Mouse (Mus musculus) lung, adult 2 months (tissue): ENCODE measurements around the gene Cenpe. TPM values are rescaled to one million over a fixed set of nuclear protein-coding genes. Genes with fewer than 3 reads are reported as not detected.
"Not testable (repeated sequence)": the region's sequence is repeated elsewhere in the genome, so short reads cannot be mapped to it uniquely, and the experiment has no call there.

ENCODE experiments used
- DNase-seq: peaks from one replicate; pipeline ENCODE4 v3.0.0; 2022
- H3K4me1 ChIP-seq: fragments of 200-500 bp; 2 replicates; pipeline ENCODE4 v1.6.1; 2011; ENCODE audit warnings: low read length; ENCODE audit not compliant: control insufficient read depth, insufficient read depth
- H3K4me3 ChIP-seq: fragments of 200-500 bp; replicated peaks from 2 replicates; pipeline ENCODE3; 2011; ENCODE audit warnings: low read depth, mild to moderate bottlenecking, control low read depth, low read length; ENCODE audit errors: extremely low read depth
- CTCF ChIP-seq: fragments of 200-500 bp; IDR thresholded peaks from 2 replicates; pipeline ENCODE4 v1.5.1; 2011; ENCODE audit warnings: mild to moderate bottlenecking, low read length, control low read depth; ENCODE audit not compliant: insufficient read depth
- POLR2A ChIP-seq: fragments of 200-500 bp; IDR thresholded peaks from 2 replicates; pipeline ENCODE4 v1.6.1; 2011; ENCODE audit warnings: low read depth, mild to moderate bottlenecking, control low read depth, low read length, borderline replicate concordance; ENCODE audit errors: extremely low read depth
- WGBS: fragments of 180-500 bp; shearing (Covaris S2); methylation state at CpG from one replicate; pipeline ENCODE4 v1.1.7; 2018; 5-methylcytosine and 5-hydroxymethylcytosine counted together
- polyA plus RNA-seq: library from polyadenylated mRNA; depleted of rRNA; stranded (reverse); fragments of >200 nt; gene quantifications from 2 replicates; pipeline ENCODE4 v1.2.3, GENCODE M21; 2012; rRNA removed

The Cenpe gene
- 0.07 and 0.31 TPM in 2 replicates for polyA plus RNA-seq

GRCm38 (mm10) chr3:135211805-135212657, at the start of gene Cenpe:
Gene Cenpe, plus strand, starts transcription at chr3:135212537.
- DNase-seq, result peak; percentile 86
- 1% methylated on average over 29 of the region's 29 CpGs for WGBS
- Histone ChIP-seq H3K4me1 (no peaks in the 10 kb centered on the region), H3K4me3 (peak within 1 kb of the TSS; percentile 70)
- TF ChIP-seq POLR2A, result no peak
- no peak for TF ChIP-seq CTCF

DNA sequence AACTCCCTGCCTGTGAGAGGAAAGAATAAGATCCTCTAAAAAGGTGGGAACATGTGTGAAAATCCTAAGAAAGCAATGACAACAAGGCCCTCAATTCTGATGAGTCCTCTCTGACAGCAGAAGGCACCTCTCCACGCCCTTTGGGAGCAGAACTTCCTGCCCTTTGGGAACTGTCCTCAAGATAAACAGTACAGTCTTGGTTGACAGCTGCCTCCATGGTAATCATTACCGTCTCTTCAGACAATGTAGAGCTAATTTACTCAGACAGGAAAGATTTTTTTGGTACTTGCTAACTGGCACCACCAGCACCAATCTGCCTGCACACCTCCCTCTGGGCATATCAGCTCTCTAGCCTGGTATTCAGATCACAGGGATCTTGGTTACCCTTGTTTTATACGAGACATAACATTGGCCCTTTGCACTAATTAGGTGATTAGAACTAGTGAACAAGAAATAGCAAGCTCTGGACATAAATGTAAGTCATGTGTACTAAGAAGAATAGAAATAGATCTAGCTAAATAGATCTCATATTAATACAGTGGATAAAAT, 40.4 kb upstream of the Cenpe start:
- WGBS, result 43% methylated on average over 3 of the region's 3 CpGs
- no peak for TF ChIP-seq CTCF
- no peak for TF ChIP-seq POLR2A
- Histone ChIP-seq H3K4me3 (no peak overlapping the region), H3K4me1 (no peaks in the 10 kb centered on the region)
- DNase-seq, result no peak

DNA sequence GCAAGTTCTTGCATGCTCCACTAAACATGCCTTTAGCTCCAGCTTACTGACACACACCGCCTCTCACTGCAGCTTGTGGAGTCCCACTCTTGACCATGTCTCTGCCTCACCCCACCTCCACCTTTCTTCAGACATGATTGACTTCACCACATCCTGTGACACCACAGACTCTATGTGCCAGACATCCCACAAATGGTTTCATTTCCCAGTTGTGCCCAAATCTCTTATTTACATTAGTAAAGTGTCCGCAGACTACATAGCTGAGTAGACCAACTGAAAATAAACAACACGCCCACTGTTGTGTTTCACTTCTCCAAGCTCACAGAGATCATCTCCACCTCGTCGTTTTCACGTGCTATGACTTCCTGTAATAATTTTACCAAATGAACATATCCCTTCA, 20.5 kb upstream of the Cenpe start:
- TF ChIP-seq CTCF (no peak), POLR2A (no peak)
- no peak for DNase-seq

GRCm38 (mm10) chr3:135198051-135198450, 14.3 kb upstream of the Cenpe start:
- 77% methylated on average over 2 of the region's 2 CpGs for WGBS
- H3K4me3 ChIP-seq, H3K4me1 ChIP-seq, DNase-seq: not testable (repeated sequence)

More for the DNA sequence above, 20.5 kb upstream of the Cenpe start:
- Histone ChIP-seq H3K4me3 (no peak overlapping the region), H3K4me1 (no peaks in the 10 kb centered on the region)
- WGBS, result 57% methylated on average over 6 of the region's 6 CpGs

GRCm38 (mm10) chr3:135200409-135201303, 11.7 kb upstream of the Cenpe start:
- no peak overlapping the region for H3K4me3 ChIP-seq
- 66% methylated on average over 17 of the region's 17 CpGs for WGBS
- no peak for TF ChIP-seq CTCF
- TF ChIP-seq POLR2A, result no peak
- DNase-seq, result no peak
- H3K4me1 ChIP-seq, result no peaks in the 10 kb centered on the region

- DNase-seq, result no peak
- H3K4me3 ChIP-seq, result no peak overlapping the region
- peak; percentile 48 for TF ChIP-seq CTCF
- no peak for TF ChIP-seq POLR2A
- no peaks in the 10 kb centered on the region for H3K4me1 ChIP-seq
- WGBS, result 34% methylated on average over 4 of the region's 4 CpGs
These were observed 5.7 kb upstream of the Cenpe start for GRCm38 (mm10) chr3:135206621-135207020.

GRCm38 (mm10) chr3:135212658-135213350, 467 bp downstream of the Cenpe start:
- peak overlapping the region; percentile 70 for H3K4me3 ChIP-seq
- TF ChIP-seq POLR2A (no peak), CTCF (no peak)
- no peak for DNase-seq
- under 1% methylated on average over 26 of the region's 26 CpGs for WGBS
- H3K4me1 ChIP-seq, result no peaks in the 10 kb centered on the region

DNA sequence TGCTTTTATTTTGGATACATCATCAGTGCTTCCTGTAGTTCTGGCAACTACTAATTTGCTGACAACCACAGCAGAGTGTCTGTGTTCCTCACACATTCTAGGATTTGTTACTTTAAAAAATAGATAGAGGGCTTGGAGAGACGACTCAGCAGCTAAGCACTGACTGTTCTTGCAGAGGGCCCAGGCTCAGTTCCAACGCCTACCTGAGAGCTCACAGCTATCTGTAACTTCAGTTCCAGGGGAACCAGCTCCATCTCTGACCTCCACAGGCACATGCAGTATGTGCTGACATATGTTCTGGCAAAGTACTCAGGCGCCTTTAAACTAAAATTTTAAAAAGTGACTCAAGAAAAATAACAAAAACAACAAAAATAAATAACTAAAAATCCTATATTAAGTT, 19.7 kb downstream of the Cenpe start:
- 81% methylated on average over 3 of the region's 3 CpGs for WGBS
- no peak overlapping the region for H3K4me3 ChIP-seq
- no peak for DNase-seq
- TF ChIP-seq POLR2A (no peak), CTCF (no peak)
- no peaks in the 10 kb centered on the region for H3K4me1 ChIP-seq

DNA sequence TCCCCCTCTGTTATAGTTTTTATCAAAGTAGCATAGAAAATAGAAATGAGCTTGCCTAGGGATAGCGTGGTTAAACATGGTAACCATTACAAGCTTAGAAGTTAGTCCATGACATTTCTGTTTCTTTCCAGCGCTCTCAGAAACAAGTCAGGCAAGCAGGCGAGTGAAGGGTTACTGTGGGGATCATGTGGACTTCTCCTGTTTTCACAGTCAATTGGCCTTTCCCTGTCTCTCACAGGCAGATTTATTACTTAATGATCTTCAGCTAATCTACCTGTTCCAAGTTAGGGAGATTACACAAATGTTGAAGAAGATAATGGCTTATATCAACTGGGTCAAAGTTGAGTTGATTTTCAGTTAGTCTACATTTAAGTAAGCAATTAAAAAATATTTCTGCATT, 20.1 kb downstream of the Cenpe start:
- H3K4me3 ChIP-seq, result no peak overlapping the region
- DNase-seq, result no peak
- TF ChIP-seq CTCF (no peak), POLR2A (no peak)
- 94% methylated on average over 3 of the region's 3 CpGs for WGBS
- no peaks in the 10 kb centered on the region for H3K4me1 ChIP-seq
